Mouse (Mus musculus) cerebellum, adult 9-10 months (tissue): Measurements from ENCODE around the gene Mbd6.
"Not testable (repeated sequence)": the region's sequence is repeated elsewhere in the genome, so short reads cannot be mapped to it uniquely, and the experiment has no call there.

Source experiments
- DNase-seq: peaks from one replicate; pipeline ENCODE4 v3.0.0; 2022

Mbd6 gene

DNA sequence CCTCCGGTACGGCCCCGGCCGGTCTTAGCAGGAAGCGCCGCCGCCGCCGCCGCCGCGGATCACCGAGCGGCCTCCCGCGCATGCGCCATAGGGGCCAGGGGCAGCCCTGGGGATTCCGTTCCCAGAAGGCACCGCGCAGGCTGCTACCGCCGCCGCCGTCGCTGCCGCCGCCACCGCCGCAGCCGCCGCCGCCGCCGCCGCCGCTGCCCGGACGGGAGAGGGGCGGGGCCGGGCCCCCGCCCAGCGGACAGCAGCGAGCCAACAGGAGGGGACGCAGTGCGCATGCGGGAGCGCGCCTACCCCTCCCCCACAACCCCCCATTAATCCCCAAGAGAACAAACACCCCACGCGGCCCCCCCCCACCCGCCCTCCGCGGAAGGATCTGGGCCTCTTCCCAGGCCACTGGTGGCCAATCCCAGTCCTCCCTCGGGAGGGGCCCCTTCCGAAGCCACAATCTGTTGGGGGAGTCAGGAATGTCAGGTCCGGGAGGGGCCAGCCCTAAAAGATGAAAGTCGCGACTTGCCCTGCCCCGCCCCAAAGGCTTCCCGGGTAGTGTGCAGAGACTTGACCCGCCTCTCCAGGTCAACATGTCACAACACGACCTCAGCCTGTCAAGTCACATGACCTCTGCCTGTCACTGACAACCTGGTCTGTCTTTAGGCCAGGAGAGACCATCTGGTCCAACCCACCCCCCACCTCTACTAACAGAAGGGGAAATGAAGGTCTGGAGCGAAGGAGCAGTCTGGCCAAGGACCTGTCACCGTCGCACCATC is at the start of gene Mbd6:
Mbd6 (minus strand) TSS at position 219 of the 773 bp plus-strand sequence.
- DNase-seq, result peak; percentile 95

DNA sequence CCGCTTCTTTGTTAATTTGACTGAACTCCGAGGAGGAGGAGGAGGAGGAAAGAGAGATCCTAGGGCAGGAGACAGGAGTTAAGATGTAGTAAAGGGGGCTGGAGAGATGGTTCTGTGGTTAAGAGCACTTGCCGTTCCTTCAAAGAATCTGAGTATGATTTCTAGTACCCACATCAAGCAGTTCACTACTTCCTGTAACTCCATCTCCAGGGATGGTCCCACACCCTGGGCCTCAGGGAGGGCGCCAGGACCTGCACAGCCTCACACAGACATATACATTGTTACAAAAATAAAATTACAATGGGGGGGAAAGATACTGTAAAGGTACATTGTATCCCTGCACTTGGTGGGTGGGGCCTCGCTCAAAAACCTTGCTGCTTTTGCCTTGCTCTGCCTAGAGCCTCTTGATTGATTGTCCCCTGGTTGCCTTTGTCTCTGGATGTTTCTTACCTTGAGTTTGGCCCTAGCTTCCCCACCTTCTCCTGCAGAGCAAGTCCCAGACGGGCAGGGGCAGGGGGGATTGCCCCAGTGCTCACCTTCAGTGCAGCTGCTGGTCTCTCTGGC is 48.8 kb upstream of the Mbd6 start:
- DNase-seq, result no peak

DNA sequence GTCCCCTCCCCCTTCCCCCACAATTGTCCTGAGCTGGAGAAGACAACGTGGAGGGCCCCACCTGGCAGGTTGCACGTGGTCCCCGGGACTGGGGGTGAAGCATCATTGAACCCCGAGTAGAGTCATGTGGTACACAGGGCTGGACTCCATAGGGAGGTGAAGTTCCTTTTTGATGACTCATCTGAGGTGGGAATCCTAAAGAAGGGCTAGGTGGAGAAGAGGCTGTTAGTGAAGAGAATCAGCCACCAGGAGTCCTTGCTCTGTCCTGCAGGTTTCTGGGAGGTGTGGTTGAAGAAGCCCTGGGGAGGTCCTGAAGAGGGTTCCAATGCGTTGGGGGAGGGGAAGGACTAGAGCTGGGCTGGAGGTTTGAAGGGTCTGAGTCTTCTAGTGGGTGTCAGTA is 48.1 kb upstream of the Mbd6 start:
- DNase-seq, result no peak

DNA sequence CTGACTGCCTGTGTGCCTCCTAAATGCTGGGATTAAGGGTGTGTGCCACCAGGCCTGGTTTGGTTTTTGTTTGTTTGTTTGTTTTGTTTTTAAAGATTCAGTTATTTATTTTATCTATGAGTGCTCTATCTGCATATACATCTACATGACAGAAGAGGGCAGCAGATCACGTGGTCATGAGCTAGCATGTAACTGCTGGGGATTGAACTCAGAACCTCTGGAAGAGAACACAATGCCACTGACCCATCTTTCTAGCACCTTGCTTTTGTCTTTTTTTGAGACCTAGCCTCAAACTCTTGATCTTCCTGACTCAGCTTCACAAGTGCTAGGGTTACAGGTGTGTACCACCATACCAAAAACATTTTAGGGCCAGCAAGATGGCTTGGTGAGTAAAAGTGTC is 46.5 kb upstream of the Mbd6 start:
- DNase-seq, result no peak

DNA sequence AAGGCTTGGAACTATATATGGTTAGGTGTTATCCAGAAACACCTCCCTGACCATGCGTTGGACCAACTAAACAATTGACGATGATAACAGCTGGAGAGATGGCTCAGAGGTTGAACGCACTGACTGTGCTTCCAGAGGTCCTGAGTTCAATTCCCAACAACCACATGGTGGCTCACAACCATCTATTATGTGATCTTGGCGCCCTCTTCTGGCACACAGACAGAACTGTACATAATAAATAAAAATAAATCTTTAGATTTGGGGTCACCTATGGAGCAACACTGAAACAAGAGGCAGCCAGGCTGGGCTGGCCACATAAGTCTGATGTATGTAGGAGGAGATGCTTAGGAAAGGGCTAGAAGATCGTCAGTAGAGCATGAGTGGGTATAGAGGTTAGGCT is 44.3 kb upstream of the Mbd6 start:
- no peak for DNase-seq

DNA sequence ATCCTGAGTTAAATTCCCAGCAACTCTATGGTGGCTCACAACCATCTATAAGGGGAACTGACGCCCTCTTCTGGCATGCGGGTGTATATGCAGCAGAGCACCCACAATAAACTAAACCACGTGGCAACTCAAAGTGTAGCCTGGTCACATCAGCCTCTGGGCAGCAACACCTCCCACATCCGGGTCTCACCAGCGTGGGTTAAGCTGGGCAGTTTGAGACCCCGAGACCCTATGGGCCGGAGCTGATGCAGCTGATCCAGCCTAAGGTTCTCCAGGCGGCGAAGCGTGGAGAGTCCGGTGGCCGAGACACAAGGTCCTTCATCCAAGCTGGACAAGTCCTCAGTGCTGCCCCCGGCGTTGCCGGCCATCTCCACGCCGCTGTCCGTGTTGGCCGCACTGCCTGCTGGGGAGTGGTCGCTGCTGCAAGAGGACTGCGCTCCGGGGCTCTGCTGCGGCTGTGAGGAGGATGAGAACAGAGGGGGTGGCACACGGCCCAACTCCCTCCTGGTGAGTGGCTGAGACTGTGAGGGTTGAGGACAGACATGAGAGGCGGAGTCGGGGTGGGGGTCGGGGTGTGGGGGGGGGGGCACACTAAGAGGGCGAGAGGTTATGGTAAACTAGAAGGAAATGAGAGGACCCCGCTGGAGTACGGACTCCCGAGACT is 43.5 kb upstream of the Mbd6 start:
- DNase-seq, result no peak

DNA sequence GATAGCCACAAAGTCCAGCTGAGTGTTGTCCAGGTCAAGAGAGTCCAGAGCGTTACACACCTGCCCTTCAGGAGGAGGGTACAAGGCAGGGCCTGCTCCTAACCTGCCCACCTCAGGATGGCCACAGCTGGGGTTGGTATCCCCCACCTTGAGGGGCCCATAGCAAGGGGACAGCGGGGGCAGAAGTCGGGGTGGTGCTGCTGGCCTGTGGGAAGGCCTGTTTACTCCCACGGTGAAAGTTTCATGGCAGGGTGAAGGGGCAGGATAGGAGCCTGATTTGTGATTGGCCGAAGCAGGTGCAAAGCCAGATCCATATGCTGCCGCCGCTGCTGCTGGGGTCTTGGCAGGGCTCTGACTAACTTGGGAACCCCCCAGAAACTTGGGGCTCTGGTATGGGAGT is 41.4 kb upstream of the Mbd6 start:
- DNase-seq, result no peak

DNA sequence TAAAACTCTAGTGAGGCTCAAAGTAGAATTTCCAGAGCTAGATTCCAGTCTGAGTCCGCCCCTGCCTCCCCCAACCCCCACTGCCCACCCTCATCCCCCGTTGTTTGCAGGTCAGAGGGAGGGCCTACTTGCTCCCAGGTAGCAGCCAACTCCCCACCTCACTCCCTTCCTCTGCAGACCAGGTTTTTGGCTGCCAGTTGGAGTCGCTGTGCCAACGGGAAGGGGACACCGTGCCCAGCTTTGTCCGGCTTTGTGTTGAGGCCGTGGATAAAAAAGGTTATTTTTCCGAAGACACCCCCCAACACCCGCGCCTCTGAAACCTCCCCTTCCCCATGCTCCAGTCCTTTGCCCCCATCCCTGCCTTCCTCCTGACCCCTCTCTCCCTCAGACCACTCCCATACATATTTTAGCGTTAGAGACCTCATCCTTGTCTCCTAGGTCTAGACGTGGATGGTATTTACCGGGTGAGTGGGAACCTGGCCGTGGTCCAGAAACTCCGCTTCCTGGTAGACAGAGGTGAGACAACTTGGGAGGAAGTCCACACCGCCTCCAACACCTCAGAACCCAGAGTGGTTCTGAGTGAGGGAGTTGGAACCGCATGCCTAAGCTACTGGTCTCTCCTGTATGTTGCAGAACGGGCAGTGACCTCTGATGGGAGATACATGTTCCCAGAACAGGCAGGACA is 38.8 kb upstream of the Mbd6 start:
- no peak for DNase-seq

DNA sequence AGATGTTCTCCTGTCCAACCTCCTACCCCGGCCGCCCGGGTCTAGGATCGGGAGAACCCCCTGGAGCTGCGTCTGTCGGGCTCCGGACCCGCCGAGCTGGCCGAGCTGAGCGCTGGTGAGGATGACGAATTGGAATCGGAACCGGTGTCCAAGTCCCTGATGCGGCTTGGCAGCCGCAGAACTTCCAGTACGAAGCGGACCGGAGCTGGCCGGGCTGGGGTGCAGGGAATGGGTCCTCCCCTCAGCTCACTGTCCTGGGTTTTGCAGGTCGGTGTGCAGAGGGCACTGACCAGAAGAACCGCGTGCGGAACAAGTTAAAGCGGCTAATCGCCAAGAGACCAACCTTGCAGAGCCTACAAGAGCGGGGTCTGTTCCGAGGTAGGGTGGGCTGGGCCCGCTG is 38.0 kb upstream of the Mbd6 start:
- DNase-seq, result no peak

DNA sequence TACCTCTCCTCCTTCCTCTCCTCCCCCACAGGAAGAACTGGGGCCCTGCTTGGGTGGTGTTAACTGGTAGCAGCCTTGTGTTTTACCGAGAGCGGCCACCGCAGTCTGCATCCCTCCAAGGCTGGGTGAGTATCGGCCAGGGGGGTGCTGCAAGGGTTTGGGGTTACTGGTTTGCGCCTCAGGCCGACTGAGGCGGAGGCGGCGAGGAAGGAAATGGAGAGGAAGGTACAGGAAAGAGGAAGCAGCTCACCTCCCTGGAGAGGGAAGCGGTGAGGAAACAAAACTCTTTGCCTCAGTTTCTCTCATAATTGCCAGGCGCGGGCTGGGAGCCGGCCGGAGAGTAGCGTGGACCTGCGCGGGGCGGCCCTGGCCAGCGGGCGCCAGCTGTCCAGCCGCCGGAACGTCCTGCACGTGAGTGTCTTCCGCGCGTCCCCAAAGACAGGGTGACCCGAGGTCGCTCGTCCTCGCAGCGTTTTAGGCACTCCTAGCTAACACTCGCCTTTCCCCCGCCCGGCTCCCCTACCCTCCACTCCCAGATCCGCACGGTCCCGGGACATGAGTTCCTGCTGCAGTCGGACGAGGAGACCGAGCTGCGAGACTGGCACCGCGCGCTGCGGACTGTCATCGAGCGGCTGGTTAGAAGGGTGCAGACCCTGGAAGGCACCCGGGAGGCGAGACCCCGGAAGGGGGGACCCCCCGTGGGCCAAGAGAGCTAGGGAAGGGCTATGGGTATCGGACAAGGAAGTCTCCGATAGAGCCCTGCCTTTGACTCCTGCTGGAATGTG is 37.4 kb upstream of the Mbd6 start:
- DNase-seq, result no peak

DNA sequence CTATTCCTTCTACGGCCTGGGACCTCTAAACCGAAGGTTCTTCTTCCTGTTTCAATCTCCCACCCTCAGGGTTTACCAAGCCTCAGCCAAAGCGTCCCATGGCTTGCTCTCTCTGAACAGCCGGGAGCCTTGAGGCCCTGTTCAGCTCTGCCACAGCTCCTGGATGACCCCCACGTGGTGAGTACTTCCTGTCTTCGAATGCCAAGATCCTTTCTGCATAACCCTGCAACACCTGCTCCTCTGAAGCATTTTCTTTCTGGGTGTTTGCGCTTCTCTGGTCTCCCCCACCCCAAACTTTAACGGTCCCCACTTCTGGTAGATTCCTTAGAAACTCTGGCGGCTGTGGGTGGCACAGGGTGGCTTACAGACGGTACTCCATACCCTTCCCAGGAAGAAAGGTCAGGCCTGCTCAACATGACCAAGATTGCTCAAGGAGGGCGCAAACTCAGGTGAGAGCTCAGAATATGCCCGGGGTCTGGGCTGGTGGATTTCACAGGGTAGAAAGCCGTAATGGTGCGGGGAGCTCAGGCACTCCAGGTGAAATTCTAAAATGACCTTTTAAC is 36.7 kb upstream of the Mbd6 start:
- no peak for DNase-seq

DNA sequence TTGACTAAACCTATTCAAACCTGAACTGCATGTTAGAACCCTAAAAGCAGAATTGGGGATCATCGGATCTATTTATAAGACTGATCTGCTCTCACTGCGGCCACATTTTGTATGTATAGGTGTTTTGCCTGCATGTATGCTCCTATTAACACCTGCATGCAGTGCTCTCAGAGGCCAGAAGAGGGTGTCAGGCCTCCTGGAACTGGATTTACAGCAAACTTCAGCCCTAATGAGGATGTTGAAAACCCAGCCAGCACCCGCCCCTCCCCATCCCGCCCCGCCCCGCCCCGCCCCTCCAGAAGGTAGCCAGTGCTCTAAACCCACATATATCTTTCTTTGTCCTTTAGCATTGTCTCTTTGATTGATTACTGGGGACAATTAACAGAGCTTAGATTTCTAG is 35.7 kb upstream of the Mbd6 start:
- no peak for DNase-seq

DNA sequence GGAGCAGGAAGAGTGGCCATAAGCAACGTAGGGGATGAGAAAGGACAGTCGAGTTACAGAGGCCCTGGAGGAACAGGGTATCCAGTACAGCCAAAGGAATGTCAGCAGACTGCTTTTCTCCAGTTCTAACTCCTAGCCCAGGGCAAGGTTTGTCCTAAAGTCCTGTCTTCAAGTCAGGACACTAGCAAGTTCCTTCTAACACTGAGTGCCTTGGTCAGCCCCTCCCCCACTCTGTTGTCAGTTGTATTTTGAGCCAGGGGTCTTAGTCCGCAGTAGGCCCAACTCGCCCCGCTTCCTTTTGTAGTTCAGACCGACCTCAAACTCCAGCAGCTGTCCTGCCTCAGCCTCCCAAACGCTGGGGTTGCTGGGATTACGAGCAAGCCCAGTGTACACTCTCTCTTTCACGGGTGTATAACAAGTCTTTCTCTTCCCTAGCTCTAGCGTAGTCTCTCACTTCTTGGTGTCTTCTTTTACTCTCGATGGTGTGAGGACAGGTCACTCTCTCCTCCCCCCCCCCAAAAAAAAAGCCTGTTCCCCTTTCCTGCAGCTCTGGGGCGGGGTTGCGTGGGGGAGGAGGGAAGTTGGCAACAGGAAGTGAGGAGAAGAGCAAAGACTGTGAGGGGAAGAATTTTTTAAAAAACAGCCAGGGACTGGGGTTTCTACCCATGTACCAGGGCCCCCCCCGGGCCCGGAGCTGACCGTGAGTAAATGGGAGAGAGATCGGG is 34.5 kb upstream of the Mbd6 start:
- DNase-seq, result no peak

DNA sequence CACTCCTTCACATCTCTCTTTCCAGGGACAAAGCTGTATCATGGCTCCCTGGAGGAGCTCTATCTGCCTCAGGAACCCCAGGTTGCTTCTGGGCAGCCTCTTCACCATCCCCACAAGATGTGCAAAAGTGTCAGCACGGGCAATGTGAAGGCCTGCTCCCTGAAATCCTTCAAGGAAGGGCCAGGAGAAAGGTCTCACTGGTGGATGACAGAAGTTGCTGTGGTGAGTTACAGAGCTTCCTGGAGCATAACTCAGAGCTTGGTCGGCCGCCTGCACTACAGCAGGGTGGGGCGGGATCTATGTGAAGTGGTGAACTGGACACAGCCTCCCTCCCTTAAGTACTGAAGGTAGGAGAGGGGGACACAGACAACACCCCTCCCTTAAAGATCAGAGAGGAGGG is 33.9 kb upstream of the Mbd6 start:
- no peak for DNase-seq

DNA sequence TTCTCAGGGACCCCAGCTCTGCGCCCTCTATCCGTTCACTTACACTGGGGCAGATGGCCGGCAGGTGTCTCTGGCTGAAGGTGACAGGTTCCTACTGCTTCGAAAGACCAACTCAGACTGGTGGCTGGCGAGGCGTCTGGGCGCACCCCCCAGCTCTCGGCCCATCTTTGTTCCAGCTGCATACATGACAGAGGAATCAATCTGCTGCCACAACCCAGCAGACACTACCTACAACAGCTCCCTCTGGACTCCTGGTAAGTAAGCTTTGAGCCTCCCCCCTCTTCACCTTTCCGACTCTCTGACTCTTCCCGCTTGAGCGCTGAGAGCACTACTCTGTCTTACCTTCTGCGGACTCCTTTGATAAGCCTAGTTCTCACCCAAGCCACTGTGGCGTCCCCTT is 33.4 kb upstream of the Mbd6 start:
- DNase-seq, result no peak

DNA sequence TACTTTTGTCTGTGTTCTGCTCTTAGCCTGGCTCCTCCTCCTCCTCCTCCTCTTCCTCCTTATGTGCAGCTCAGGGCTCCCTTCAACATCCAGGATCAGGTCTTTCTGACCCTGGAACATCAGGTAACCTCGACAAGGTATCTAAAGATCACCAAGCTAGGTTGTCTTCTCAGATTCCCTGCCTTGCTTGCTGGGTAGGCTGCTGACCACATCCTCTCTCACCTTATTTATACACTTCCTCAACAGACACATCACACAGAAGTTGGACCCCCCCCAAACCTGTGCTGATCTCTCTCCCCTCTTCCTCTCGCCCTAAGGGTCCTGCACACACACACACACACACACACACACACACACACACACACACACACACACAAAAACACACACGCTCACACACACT is 32.8 kb upstream of the Mbd6 start, which contains the start of gene Arhgap9:
Arhgap9 (plus strand) TSS at position 344 of the 400 bp plus-strand sequence.
- DNase-seq, result no peak

DNA sequence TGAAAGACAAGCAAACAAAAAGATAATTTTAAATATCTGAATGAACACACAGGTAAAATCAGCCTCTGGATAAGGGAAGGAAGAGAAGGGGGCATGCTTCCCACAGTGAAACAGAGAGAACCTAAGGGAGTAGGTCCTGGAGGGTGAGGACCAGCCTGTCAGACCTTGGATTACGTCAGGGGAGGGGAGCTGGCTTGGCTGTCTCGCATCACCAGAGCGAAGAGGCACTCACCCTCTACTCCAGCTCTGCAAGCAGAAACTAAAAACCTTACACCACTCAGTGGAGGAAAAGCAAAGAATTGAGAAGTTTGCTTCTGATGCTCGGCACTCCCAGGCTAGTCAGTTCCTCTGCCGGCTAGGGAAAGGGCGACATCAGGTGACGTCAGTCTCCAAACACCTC is 31.2 kb upstream of the Mbd6 start:
- no peak for DNase-seq

DNA sequence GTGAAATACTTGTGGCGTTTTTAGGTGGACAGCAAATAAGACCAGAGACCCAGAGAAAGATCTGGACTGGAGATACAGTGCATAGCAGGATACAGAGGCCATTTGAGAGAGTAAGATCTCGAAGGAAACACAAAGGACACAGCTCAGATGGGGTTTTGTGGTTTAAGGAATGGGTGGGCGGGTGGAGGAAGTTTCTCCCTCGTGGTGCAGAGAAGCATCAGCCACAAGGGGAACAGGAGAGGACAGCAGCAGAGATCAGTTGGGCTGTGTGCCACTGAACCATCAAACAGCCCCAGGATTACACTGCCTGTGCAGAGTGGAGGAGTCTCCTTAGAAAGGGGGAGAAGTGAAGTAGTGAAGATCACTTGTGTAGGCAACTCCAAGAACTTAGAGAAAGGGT is 29.2 kb upstream of the Mbd6 start:
- DNase-seq, result no peak

DNA sequence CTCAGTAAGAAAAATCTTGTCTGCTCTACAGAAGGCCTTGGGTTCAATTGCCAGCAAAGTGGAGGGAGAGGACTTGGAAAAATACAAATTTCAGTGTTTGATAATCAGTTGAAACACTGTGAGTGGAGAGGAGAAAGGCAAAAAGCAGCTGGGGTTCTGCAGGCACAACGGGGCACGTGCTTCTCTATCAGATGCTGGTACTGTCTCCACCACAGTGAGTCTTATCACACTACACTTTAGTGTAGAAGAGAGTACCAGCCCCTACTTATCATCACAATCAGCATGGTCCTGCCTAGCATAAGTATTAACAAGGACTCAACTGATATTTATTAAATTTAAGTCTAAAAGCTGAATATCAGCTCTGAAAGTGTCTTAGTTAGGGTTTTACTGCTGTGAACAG is 28.5 kb upstream of the Mbd6 start:
- no peak for DNase-seq

DNA sequence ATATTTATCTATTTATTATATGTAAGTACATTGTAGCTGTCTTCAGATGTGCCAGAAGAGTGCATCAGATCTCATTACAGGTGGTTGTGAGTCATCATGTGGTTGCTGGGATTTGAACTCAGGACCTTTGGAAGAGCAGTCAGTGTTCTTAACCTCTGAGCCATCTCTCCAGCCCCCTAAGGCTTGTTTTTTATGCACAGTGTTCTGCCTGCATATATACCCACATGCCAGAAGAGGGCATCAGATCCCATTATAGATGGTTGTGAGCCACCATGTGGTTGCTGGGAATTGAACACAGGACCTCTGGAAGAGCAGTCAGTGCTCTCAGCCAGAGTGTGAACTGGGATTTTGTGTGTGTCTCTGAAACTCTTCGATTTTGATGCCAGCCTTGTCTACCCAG is 26.1 kb upstream of the Mbd6 start:
- DNase-seq, result not testable (repeated sequence)

DNA sequence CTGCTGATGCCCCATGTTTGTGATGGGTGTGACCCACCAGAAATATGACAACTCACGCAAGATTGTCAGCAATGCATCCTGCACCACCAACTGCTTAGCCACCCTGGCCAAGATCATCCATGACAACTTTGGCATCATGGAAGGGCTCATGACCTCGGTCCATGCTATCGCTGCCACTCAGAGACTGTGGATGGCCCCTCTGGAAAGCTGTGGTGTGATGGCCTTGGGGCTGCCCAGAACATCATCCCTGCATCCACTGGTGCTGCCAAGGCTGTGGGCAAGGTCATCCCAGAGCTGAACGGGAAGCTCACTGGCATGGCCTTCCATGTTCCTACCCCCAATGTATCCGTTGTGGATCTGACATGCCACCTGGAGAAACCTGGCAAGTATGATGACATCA is 24.7 kb upstream of the Mbd6 start:
- not testable (repeated sequence) for DNase-seq

DNA sequence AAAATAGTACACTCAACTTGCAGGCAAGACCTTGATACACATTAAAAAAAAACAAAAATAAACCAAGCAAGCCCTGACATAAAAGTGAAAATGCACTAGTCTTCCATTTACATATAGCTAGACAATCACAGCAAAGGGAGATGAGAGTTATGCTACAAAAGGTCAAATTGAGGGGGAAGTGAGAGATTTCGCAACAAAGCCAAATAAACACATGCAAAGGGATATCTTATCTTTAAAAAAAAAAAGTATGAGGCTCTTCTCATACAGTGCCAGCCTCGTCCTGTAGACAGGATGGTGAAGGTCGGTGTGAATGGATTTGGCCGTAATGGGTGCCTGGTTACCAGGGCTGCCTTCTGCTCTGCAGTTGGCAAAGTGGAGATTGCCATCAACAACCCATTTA is 24.0 kb upstream of the Mbd6 start:
- peak; percentile 44 for DNase-seq
